Mouse (Mus musculus): Measurements from ENCODE around the gene Hspg2. TPM values are rescaled to one million over a fixed set of nuclear protein-coding genes. Genes with fewer than 3 reads are reported as not detected.

Gene Hspg2
- 0.90 and 2.9 TPM in 2 replicates for polyA plus RNA-seq (2012; ENCODE audit: low replicate concordance)

DNA sequence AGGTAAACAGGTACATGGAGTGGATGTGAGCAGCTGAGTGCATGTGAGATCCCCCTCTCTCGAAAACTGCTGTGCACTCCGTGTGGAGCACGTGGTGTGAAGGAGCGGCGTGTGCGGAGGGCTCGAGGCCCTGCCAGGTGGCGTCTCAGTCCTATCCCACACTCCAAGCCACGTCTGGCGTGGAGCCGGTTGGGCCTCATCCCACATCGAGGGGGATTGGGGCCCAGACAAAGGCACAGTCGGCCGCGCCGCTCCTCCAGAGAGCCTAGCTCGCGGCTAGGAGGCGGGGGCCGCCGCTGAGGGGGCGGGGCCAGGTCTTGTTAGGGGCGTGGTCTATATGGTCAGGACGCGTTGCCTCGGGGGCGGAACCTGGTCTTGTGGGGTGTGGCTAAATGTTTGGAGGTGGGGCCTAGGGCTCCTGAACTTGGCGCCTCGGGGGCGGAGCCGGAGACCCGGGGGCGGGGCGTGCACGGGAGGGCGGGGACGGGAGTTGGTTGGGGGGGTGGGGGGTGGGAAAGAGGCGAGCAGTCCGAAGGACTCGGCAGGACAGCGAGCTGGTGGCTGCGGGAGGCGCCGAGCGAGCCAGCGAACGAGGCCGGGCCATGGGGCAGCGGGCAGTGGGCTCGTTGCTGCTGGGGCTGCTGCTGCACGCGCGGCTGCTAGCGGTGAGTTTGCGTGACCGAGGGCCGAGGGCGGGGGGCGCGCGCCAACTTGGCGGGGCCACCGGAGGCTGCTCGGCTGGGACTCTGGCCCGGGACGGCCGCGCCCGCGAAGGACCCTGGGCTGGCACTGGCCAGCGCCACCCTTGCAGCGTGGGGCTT, at the start of gene Hspg2:
Gene Hspg2, plus strand, starts transcription at position 510 of the 821 bp plus-strand sequence.

GRCm38 (mm10) chr4:137430502-137430901, 38.1 kb upstream of the Hspg2 start, which contains the start of gene Cela3b:
TSS of gene Cela3b (minus strand) at chr4:137430540.

DNA sequence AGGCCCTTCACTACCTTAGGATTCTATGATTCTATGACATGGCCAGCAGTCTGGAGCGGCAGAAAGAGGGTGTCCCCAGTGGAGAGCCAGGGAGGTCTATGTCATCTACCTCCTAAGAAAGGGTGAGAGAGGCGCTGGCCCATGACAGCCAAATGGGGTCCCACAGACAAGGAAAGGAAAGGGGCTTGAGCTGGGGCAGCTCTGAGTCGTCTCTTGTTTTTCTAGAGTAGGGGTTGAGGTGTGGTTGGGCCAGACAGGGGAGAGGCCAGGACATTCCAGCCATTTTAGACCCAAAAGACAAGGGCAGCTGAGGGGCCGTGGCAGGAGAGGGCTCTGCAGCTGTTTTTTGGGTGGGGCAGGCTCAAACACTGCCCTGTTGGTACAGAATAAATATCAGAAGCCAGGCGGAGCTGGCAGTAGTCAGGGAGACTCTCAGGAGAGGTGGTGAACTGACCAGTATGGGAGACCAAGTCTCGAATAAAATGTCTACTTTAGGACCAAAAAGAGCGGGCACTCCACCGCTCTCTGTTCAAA, 15.3 kb upstream of the Hspg2 start, which contains the start of gene 1700013G24Rik:
Gene 1700013G24Rik, plus strand, starts transcription at position 51 of the 534 bp plus-strand sequence.

DNA sequence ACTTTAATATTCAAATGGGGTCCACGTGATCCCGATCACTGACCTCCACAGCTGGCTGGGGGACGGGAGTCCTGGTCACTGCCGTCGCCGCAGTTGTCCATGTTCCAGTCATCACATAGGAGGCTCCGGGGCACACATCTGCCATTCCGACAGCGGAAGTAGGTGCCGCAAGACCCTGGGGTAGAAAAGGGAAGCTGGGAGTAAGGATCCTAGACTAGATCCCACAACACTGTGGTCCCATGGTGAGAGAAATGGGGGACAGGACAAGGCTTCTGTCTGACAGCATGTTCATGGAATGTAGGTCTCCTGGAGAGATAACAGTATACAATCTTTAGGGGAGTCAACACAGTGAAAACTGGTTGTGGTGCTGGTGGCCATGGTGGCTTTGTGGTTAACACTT, 105.9 kb downstream of the Hspg2 start, which contains the start of gene Ldlrad2:
Gene Ldlrad2, minus strand, starts transcription at position 101 of the 400 bp plus-strand sequence.

DNA sequence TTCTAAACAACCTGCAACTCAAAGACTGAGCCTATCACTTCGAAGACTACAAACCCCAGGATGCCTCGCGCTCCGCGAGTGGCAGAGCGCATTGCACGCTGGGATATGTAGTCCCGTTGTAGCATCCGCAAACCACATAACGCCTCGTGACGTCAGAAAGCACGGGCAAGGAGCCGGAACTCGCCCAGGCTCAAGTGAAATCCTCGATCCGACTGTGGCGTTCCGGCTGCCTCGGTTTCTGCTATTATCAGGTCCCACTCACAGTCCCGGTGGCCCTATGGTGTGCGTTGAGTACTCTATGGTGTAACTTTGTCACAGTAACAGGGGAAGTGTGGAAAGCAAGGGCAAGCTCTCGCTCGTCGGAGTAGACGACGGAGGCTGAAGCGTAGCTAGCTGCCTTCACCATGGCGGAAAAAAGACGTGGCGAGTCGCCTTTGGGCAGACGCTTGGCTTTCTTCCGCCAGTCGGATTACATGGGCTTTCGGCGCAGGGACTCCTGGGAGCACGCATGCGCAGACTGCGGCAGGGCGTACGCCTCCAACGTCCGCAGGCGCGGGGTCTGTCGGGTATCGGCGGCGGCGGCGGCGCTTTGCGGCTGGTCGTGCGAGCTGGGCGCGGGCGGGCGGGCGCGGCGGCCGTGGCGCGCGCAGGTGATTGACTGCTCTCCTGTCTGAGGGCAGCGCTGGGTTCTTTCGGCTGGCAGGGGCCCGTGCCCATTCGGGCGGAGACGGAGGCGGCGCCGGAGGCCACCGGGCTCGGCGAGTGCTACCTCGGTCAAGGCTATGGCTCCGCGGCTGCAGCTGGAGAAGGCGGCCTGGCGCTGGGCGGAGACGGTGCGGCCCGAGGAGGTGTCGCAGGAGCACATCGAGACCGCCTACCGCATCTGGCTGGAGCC, 125.3 kb downstream of the Hspg2 start, which contains the start of gene Usp48:
Gene Usp48, plus strand, starts transcription at position 155 of the 895 bp plus-strand sequence.

Other genes starting within 250 kb of the Hspg2 start
- gene Wnt4, start 191.3 kb upstream of the Hspg2 start, polyA plus RNA-seq (2012; ENCODE audit: low replicate concordance): 0.04 TPM in 1 of 2 replicates, not detected in the other
- gene Cdc42, start 111.0 kb upstream of the Hspg2 start, polyA plus RNA-seq (2012; ENCODE audit: low replicate concordance): 16.9 and 39.8 TPM in 2 replicates
- not detected in 2 replicates for gene Cela3a, start 59.0 kb upstream of the Hspg2 start, polyA plus RNA-seq (2012; ENCODE audit: low replicate concordance)
- 1.5 TPM in 1 of 2 replicates, not detected in the other for gene Cela3b, start 38.2 kb upstream of the Hspg2 start, polyA plus RNA-seq (2012; ENCODE audit: low replicate concordance)
- not detected in 2 replicates for gene 1700013G24Rik, start 15.5 kb upstream of the Hspg2 start, polyA plus RNA-seq (2012; ENCODE audit: low replicate concordance)
- not detected in 2 replicates for gene Ldlrad2, start 105.8 kb downstream of the Hspg2 start, polyA plus RNA-seq (2012; ENCODE audit: low replicate concordance)
- gene Usp48, start 125.0 kb downstream of the Hspg2 start, polyA plus RNA-seq (2012; ENCODE audit: low replicate concordance): 45.9 and 95.8 TPM in 2 replicates
- 44.5 and 125 TPM in 2 replicates for gene Rap1gap, start 196.0 kb downstream of the Hspg2 start, polyA plus RNA-seq (2012; ENCODE audit: low replicate concordance)

Data from hematopoietic multipotent progenitor cell, adult 10-12 weeks (in vitro differentiated cells).